Mouse (Mus musculus): ENCODE measurements around the gene Sfxn2. TPM values are rescaled to one million over a fixed set of nuclear protein-coding genes. Genes with fewer than 3 reads are reported as not detected.

Gene Sfxn2
- total and polyA plus RNA-seq, 2 experiments from 2014 or later = 6.0 to 9.8 TPM

- peak overlapping the region; percentile 14; the same call in 1 of the 2 replicates for H3K4me3 ChIP-seq (ENCODE audit: low read depth, low read length)
- no peak for TF ChIP-seq CTCF (IDR thresholded peaks at IDR 0.05)
- H3K27ac ChIP-seq (ENCODE audit: low read depth, low read length) = peak overlapping the region; percentile 43; the same call in 1 of the 2 replicates
- H3K9ac ChIP-seq (replicated peaks; ENCODE audit: low read length, poor library complexity, severe bottlenecking) = 0 out of 2 replicates have a peak overlapping the region, but pooled peaks have one; percentile 13
- DNase-seq (ENCODE audit: low spot score) (no peak), ATAC-seq (ENCODE audit: low FRiP score) (peak; percentile 47)
- H3K4me1 ChIP-seq (ENCODE audit: insufficient read depth, low read length) = peaks cover 20% of the 10 kb centered on the region; the same call in 1 of the 2 replicates
- H3K4me2 ChIP-seq (ENCODE audit: low read depth, low read length, poor library complexity, severe bottlenecking) = peak overlapping the region; percentile 32
- no peaks in the 10 kb centered on the region for H3K36me3 ChIP-seq (ENCODE audit: insufficient read depth, low read length)
- no peaks in the 10 kb centered on the region for H3K9me3 ChIP-seq (ENCODE audit: low read length)
- H3K27me3 ChIP-seq (ENCODE audit: insufficient read depth, low read length) = no peaks in the 10 kb centered on the region
- WGBS = 28% methylated on average over 19 of the region's 19 CpGs
Measured at GRCm38 (mm10) chr19:46623790-46624772, 50.9 kb downstream of the Sfxn2 start.

- no peaks in the 10 kb centered on the region for H3K9me3 ChIP-seq (ENCODE audit: low read length)
- no peak overlapping the region for H3K4me3 ChIP-seq (ENCODE audit: low read depth, low read length)
- ATAC-seq (ENCODE audit: low FRiP score) (no peak), DNase-seq (ENCODE audit: low spot score) (no peak)
- no peaks in the 10 kb centered on the region for H3K27me3 ChIP-seq (ENCODE audit: insufficient read depth, low read length)
- H3K9ac ChIP-seq (replicated peaks; ENCODE audit: low read length, poor library complexity, severe bottlenecking) = no peak overlapping the region
- H3K36me3 ChIP-seq (ENCODE audit: insufficient read depth, low read length) = no peaks in the 10 kb centered on the region
- 95% methylated on average over 12 of the region's 12 CpGs for WGBS
- H3K4me1 ChIP-seq (ENCODE audit: insufficient read depth, low read length) = peaks cover 20% of the 10 kb centered on the region; the same call in 1 of the 2 replicates
- no peak overlapping the region for H3K4me2 ChIP-seq (ENCODE audit: low read depth, low read length, poor library complexity, severe bottlenecking)
- H3K27ac ChIP-seq (ENCODE audit: low read depth, low read length) = no peak overlapping the region
- no peak for TF ChIP-seq CTCF (IDR thresholded peaks at IDR 0.05)
Measured at GRCm38 (mm10) chr19:46625015-46625414, 51.9 kb downstream of the Sfxn2 start.

DNA sequence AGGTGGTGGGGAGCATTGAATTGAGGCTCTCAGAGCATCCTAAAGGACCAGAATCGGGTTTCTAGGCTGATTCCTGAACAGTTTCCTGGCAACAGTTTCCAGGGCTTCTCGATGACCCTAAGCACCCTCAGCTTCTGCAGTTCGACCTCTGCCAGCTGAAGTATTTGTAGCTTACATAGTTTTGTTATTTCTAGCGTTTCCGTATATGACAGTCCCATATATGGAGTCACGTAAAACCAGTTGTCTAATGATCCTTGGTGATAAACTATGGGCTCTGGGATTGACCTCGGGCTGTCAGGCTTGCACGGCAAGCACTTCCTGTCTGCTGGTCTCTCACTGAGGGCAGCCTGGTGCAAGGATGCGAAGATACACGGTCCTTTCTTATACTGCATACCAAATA lies 52.4 kb downstream of the Sfxn2 start:
- Histone ChIP-seq H3K4me2 (ENCODE audit: low read depth, low read length, poor library complexity, severe bottlenecking) (no peak overlapping the region), H3K27ac (ENCODE audit: low read depth, low read length) (no peak overlapping the region), H3K36me3 (ENCODE audit: insufficient read depth, low read length) (no peaks in the 10 kb centered on the region), H3K4me3 (ENCODE audit: low read depth, low read length) (no peak overlapping the region), H3K9ac (replicated peaks; ENCODE audit: low read length, poor library complexity, severe bottlenecking) (no peak overlapping the region), H3K9me3 (ENCODE audit: low read length) (no peaks in the 10 kb centered on the region), H3K4me1 (ENCODE audit: insufficient read depth, low read length) (peaks cover 17% of the 10 kb centered on the region; the same call in 1 of the 2 replicates), H3K27me3 (ENCODE audit: insufficient read depth, low read length) (no peaks in the 10 kb centered on the region)
- 72% methylated on average over 10 of the region's 10 CpGs for WGBS
- DNase-seq (ENCODE audit: low spot score) = no peak
- ATAC-seq (ENCODE audit: low FRiP score) = no peak
- no peak for TF ChIP-seq CTCF (IDR thresholded peaks at IDR 0.05)

DNA sequence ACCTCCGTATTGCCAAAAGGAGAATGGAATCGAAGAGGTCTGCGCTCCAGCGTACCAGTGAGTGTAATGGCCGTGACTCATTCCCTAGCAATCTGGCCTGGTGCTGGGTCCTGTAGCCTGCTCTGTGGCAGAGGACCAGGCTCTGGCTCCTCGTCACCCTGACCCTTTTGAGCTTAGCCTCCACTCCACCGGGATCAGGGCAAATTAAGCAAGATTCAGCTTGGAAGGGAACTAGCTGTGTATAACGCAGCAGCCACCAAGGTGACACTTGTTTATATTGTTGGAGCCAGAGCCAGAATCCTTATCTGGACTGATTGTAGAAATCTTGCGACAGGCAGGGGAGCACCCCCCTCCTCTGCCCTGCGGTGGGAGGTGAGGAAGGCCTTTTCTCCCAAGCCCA lies 55.2 kb downstream of the Sfxn2 start:
- 86% methylated on average over 10 of the region's 10 CpGs for WGBS
- no peak overlapping the region for H3K4me3 ChIP-seq (ENCODE audit: low read depth, low read length)
- H3K36me3 ChIP-seq (ENCODE audit: insufficient read depth, low read length) = no peaks in the 10 kb centered on the region
- peaks cover 5% of the 10 kb centered on the region; the same call in 1 of the 2 replicates for H3K4me1 ChIP-seq (ENCODE audit: insufficient read depth, low read length)
- no peaks in the 10 kb centered on the region for H3K9me3 ChIP-seq (ENCODE audit: low read length)
- H3K9ac ChIP-seq (replicated peaks; ENCODE audit: low read length, poor library complexity, severe bottlenecking) = no peak overlapping the region
- no peak for TF ChIP-seq CTCF (IDR thresholded peaks at IDR 0.05)
- H3K27ac ChIP-seq (ENCODE audit: low read depth, low read length) = no peak overlapping the region
- DNase-seq (ENCODE audit: low spot score) = no peak
- no peak for ATAC-seq (ENCODE audit: low FRiP score)
- no peak overlapping the region for H3K4me2 ChIP-seq (ENCODE audit: low read depth, low read length, poor library complexity, severe bottlenecking)
- no peaks in the 10 kb centered on the region for H3K27me3 ChIP-seq (ENCODE audit: insufficient read depth, low read length)

GRCm38 (mm10) chr19:46629807-46630206 lies 56.6 kb downstream of the Sfxn2 start:
- Histone ChIP-seq H3K4me1 (ENCODE audit: insufficient read depth, low read length) (no peaks in the 10 kb centered on the region; the same call in 1 of the 2 replicates), H3K4me3 (ENCODE audit: low read depth, low read length) (no peak overlapping the region), H3K36me3 (ENCODE audit: insufficient read depth, low read length) (no peaks in the 10 kb centered on the region), H3K9me3 (ENCODE audit: low read length) (no peaks in the 10 kb centered on the region), H3K27ac (ENCODE audit: low read depth, low read length) (no peak overlapping the region), H3K4me2 (ENCODE audit: low read depth, low read length, poor library complexity, severe bottlenecking) (no peak overlapping the region), H3K9ac (replicated peaks; ENCODE audit: low read length, poor library complexity, severe bottlenecking) (no peak overlapping the region), H3K27me3 (ENCODE audit: insufficient read depth, low read length) (no peaks in the 10 kb centered on the region)
- 65% methylated on average over 9 of the region's 9 CpGs for WGBS
- no peak for TF ChIP-seq CTCF (IDR thresholded peaks at IDR 0.05)
- no peak for ATAC-seq (ENCODE audit: low FRiP score)
- DNase-seq (ENCODE audit: low spot score) = no peak

DNA sequence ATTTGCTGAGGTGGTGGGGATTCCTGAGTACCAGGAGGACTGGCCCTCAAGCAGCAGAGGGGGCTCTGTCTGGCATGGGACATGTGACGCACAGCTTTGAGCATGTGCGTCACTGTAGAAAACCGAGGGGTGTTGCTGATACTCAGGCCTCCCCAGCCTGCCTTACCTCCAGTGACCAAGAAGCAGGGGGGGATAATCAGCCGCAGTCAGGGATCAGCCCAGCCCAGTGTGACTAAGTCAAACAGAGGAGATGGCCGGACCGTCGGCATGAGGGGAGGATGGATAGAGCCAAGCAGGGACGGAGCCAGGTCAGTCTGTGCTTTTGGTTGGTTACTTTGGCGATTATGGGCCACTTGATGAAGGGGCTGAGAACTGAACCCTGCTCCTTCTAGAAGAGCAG lies 58.5 kb downstream of the Sfxn2 start:
- H3K4me2 ChIP-seq (ENCODE audit: low read depth, low read length, poor library complexity, severe bottlenecking) = no peak overlapping the region
- DNase-seq (ENCODE audit: low spot score) (no peak), ATAC-seq (ENCODE audit: low FRiP score) (no peak)
- H3K9ac ChIP-seq (replicated peaks; ENCODE audit: low read length, poor library complexity, severe bottlenecking) = no peak overlapping the region
- H3K9me3 ChIP-seq (ENCODE audit: low read length) = no peaks in the 10 kb centered on the region
- no peaks in the 10 kb centered on the region; the same call in 1 of the 2 replicates for H3K4me1 ChIP-seq (ENCODE audit: insufficient read depth, low read length)
- no peak overlapping the region for H3K27ac ChIP-seq (ENCODE audit: low read depth, low read length)
- no peaks in the 10 kb centered on the region for H3K36me3 ChIP-seq (ENCODE audit: insufficient read depth, low read length)
- H3K27me3 ChIP-seq (ENCODE audit: insufficient read depth, low read length) = no peaks in the 10 kb centered on the region
- H3K4me3 ChIP-seq (ENCODE audit: low read depth, low read length) = no peak overlapping the region
- 69% methylated on average over 9 of the region's 9 CpGs for WGBS
- TF ChIP-seq CTCF (IDR thresholded peaks at IDR 0.05) = no peak

Data from midbrain, postnatal 0 days (tissue).